Mouse (Mus musculus): Measurements from ENCODE around the gene Gm20721. TPM values are rescaled to one million over a fixed set of nuclear protein-coding genes. Genes with fewer than 3 reads are reported as not detected.
A peak's percentile ranks its signal among the peaks of the same experiment; 100 is the strongest.

Gm20721 gene
- polyA plus RNA-seq, 1 experiment from 2014 or later, result 16.9 TPM

- peaks cover 54% of the 10 kb centered on the region for H3K36me3 ChIP-seq (ENCODE audit: control insufficient read depth, insufficient read depth, low read length)
- peaks cover 34% of the 10 kb centered on the region for H3K9me3 ChIP-seq (ENCODE audit: control insufficient read depth, low read length)
- H3K27me3 ChIP-seq (ENCODE audit: control insufficient read depth, insufficient read depth, low read depth, low read length), result peaks cover 43% of the 10 kb centered on the region
- peak overlapping the region; percentile 46 for H3K4me2 ChIP-seq (ENCODE audit: low read depth, low read length)
- WGBS, result 51% methylated on average over 58 of the region's 58 CpGs
- no peak overlapping the region for H3K27ac ChIP-seq (ENCODE audit: low read length)
- H3K9ac ChIP-seq (ENCODE audit: low read length), result 0 out of 2 replicates have a peak overlapping the region, but pooled peaks have one; percentile 7
- peak overlapping the region; percentile 37 for H3K4me3 ChIP-seq (ENCODE audit: low read length)
- ATAC-seq (ENCODE audit: low read depth), result peak; percentile 17; the same call in 1 of the 2 replicates
- H3K4me1 ChIP-seq (replicated peaks; ENCODE audit: control insufficient read depth, insufficient read depth, low read length), result no peaks in the 10 kb centered on the region
Observed at GRCm38 (mm10) chr2:174284807-174285457, 61.6 kb downstream of the Gm20721 start.

GRCm38 (mm10) chr2:174284011-174284410 lies 62.5 kb downstream of the Gm20721 start, which contains the start of gene Gnas:
Gene Gnas (plus strand): TSS chr2:174284320.
- Histone ChIP-seq H3K27me3 (ENCODE audit: control insufficient read depth, insufficient read depth, low read depth, low read length) (peaks cover 43% of the 10 kb centered on the region), H3K9ac (ENCODE audit: low read length) (0 out of 2 replicates have a peak within 1 kb of the TSS, but pooled peaks have one; percentile 7), H3K36me3 (ENCODE audit: control insufficient read depth, insufficient read depth, low read length) (peaks cover 54% of the 10 kb centered on the region), H3K4me3 (ENCODE audit: low read length) (peak within 1 kb of the TSS; percentile 37), H3K27ac (ENCODE audit: low read length) (no peak within 1 kb of the TSS), H3K4me2 (ENCODE audit: low read depth, low read length) (peak within 1 kb of the TSS; percentile 46), H3K9me3 (ENCODE audit: control insufficient read depth, low read length) (peaks cover 34% of the 10 kb centered on the region), H3K4me1 (replicated peaks; ENCODE audit: control insufficient read depth, insufficient read depth, low read length) (no peaks in the 10 kb centered on the region)
- ATAC-seq (ENCODE audit: low read depth), result peak; percentile 67; the same call in 1 of the 2 replicates
- 46% methylated on average over 19 of the region's 19 CpGs for WGBS

GRCm38 (mm10) chr2:174283341-174283740 lies 63.2 kb downstream of the Gm20721 start:
- H3K27me3 ChIP-seq (ENCODE audit: control insufficient read depth, insufficient read depth, low read depth, low read length), result peaks cover 40% of the 10 kb centered on the region
- peaks cover 34% of the 10 kb centered on the region for H3K9me3 ChIP-seq (ENCODE audit: control insufficient read depth, low read length)
- no peaks in the 10 kb centered on the region for H3K4me1 ChIP-seq (replicated peaks; ENCODE audit: control insufficient read depth, insufficient read depth, low read length)
- H3K27ac ChIP-seq (ENCODE audit: low read length), result no peak overlapping the region
- H3K9ac ChIP-seq (ENCODE audit: low read length), result no peak overlapping the region
- ATAC-seq (ENCODE audit: low read depth), result no peak
- H3K4me3 ChIP-seq (ENCODE audit: low read length), result 0 out of 2 replicates have a peak overlapping the region, but pooled peaks have one; percentile 15
- peak overlapping the region; percentile 46 for H3K4me2 ChIP-seq (ENCODE audit: low read depth, low read length)
- 48% methylated on average over 11 of the region's 11 CpGs for WGBS
- peaks cover 54% of the 10 kb centered on the region for H3K36me3 ChIP-seq (ENCODE audit: control insufficient read depth, insufficient read depth, low read length)

Other genes with a start within 250 kb of the Gm20721 start
- gene Npepl1, start 236.4 kb downstream of the Gm20721 start, polyA plus RNA-seq (2015; fragmentation: Nextera tagmentation; extraction: Ambion mirVana), result 61.7 and 68.1 TPM in 2 replicates
- 1,083 and 1,573 TPM in 2 replicates for gene Gnas, start 62.4 kb downstream of the Gm20721 start, polyA plus RNA-seq (2015; fragmentation: Nextera tagmentation; extraction: Ambion mirVana)
- gene Nelfcd, start 69.1 kb upstream of the Gm20721 start, polyA plus RNA-seq (2015; fragmentation: Nextera tagmentation; extraction: Ambion mirVana), result 136 and 140 TPM in 2 replicates
- 228 and 249 TPM in 2 replicates for gene Ctsz, start 92.3 kb upstream of the Gm20721 start, polyA plus RNA-seq (2015; fragmentation: Nextera tagmentation; extraction: Ambion mirVana)
- gene Tubb1, start 104.0 kb upstream of the Gm20721 start, polyA plus RNA-seq (2015; fragmentation: Nextera tagmentation; extraction: Ambion mirVana), result 5.6 and 6.7 TPM in 2 replicates
- gene Atp5e, start 117.4 kb upstream of the Gm20721 start, polyA plus RNA-seq (2015; fragmentation: Nextera tagmentation; extraction: Ambion mirVana), result 794 and 878 TPM in 2 replicates
- 116 and 117 TPM in 2 replicates for gene Prelid3b, start 126.4 kb upstream of the Gm20721 start, polyA plus RNA-seq (2015; fragmentation: Nextera tagmentation; extraction: Ambion mirVana)

Measured in lung, embryonic 16.5 days (tissue).